Mouse (Mus musculus) lung, postnatal 0 days (tissue): Measurements from ENCODE around the gene Cdc42ep1. TPM values are rescaled to one million over a fixed set of nuclear protein-coding genes. Genes with fewer than 3 reads are reported as not detected.

Source experiments
- ATAC-seq: fragments of 200-750 bp; cut with Nextera tagmentation; 2 replicates; pipeline ENCODE4 v1.8.0; 2017; ENCODE audit warnings: moderate library complexity
- DNase-seq: peaks from one replicate; pipeline ENCODE4 v3.0.0-alpha.2; 2016; ENCODE audit warnings: low spot score
- H3K27ac ChIP-seq: fragments of 300-500 bp; sonication (generic); 2 replicates; pipeline ENCODE4 v1.5.1; 2014; ENCODE audit warnings: antibody characterized with exemption, mild to moderate bottlenecking, low read length, mixed read lengths
- H3K27me3 ChIP-seq: fragments of 300-500 bp; sonication (generic); replicated peaks from 2 replicates; pipeline ENCODE4 v1.6.1; 2014; ENCODE audit warnings: low read length, mixed read lengths; ENCODE audit not compliant: insufficient read depth
- H3K36me3 ChIP-seq: fragments of 300-500 bp; sonication (generic); 2 replicates; pipeline ENCODE4 v1.6.1; 2014; ENCODE audit warnings: low read length, mixed read lengths; ENCODE audit not compliant: insufficient read depth
- H3K4me1 ChIP-seq: fragments of 300-500 bp; sonication (generic); 2 replicates; pipeline ENCODE4 v1.6.1; 2014; ENCODE audit warnings: antibody characterized with exemption, low read depth, low read length, mixed read lengths; ENCODE audit not compliant: insufficient read depth
- H3K4me2 ChIP-seq: fragments of 300-500 bp; sonication (generic); replicated peaks from 2 replicates; pipeline ENCODE4 v1.6.1; 2014; ENCODE audit warnings: low read depth, mild to moderate bottlenecking, low read length, moderate library complexity, mixed read lengths
- H3K4me3 ChIP-seq: fragments of 300-500 bp; sonication (generic); 2 replicates; pipeline ENCODE4 v1.5.1; 2014; ENCODE audit warnings: low read depth, low read length
- H3K9ac ChIP-seq: fragments of 300-500 bp; sonication (generic); replicated peaks from 2 replicates; pipeline ENCODE4 v1.6.1; 2014; ENCODE audit warnings: low read depth, mild to moderate bottlenecking
- H3K9me3 ChIP-seq: fragments of 300-500 bp; sonication (generic); 2 replicates; pipeline ENCODE4 v1.6.1; 2016; ENCODE audit warnings: low read length, mixed read lengths
- CTCF ChIP-seq: IDR thresholded peaks from 2 replicates; pipeline ENCODE4 v1.5.1; 2016; ENCODE audit warnings: antibody characterized with exemption, mild to moderate bottlenecking
- EP300 ChIP-seq: IDR thresholded peaks from 2 replicates; pipeline ENCODE4 v1.6.1; 2016; ENCODE audit warnings: antibody characterized with exemption, mild to moderate bottlenecking, control low read depth
- WGBS: fragments of 180-500 bp; shearing (Covaris S2); extraction: QIAGEN DNeasy Blood & Tissue Kit; methylation state at CpG from one replicate; pipeline ENCODE4 v1.1.7; 2014; 5-methylcytosine and 5-hydroxymethylcytosine counted together
- polyA plus RNA-seq: library from polyadenylated mRNA; unstranded; fragments of >200 nt; fragmentation: Nextera tagmentation; extraction: Ambion mirVana; gene quantifications from 2 replicates; pipeline ENCODE4 v1.2.1, GENCODE M21; 2015

Cdc42ep1 gene
- polyA plus RNA-seq = 107 and 109 TPM in 2 replicates

DNA sequence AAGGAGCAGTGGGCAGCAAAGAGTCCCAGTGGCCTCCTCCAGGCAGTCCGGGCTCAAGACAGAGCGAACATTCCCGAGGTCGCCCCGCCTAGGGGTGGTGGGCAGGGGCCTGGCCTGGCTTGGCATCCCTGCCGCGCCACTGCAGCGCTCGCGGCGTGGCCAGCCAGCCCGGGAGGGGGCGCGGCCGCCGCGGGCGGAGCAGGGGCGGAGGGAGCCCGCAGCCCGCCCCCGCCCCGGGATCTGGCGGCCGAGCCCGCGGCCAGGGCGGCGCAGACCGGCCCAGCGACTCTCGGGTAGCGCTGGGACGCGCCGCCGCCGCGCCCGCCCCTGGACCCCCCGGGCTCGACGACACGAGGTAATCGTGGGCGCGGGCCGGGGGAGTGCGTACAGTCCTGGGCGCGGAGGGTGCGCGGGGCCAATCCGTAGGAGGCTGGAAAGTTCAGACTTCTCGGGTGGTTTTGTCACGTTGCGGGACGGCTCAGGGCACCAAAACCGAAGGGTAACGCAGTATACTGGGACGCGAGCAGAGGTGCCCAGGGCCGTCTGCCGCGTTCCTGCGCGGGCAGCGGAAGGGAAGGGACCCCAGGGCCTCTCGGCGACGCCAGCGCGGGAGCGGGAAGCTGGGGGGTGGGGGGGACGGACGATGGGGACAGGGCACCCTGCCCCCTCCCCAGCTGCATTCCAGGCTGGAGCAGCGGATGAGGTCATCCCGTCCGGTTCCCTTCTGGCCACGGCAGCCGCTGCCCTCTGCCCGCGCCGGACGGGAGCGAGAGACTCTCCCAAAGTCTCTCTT lies at the start of gene Cdc42ep1:
Gene Cdc42ep1, plus strand, starts transcription at position 254 of the 793 bp plus-strand sequence.
- ATAC-seq = peak; percentile 86
- Histone ChIP-seq H3K9me3 (no peaks in the 10 kb centered on the region), H3K4me1 (peaks cover 37% of the 10 kb centered on the region), H3K27ac (peak within 1 kb of the TSS; percentile 97), H3K4me3 (peak within 1 kb of the TSS; percentile 76), H3K27me3 (no peaks in the 10 kb centered on the region), H3K36me3 (peaks cover 9% of the 10 kb centered on the region; the same call in 1 of the 2 replicates), H3K4me2 (peak within 1 kb of the TSS; percentile 78), H3K9ac (peak within 1 kb of the TSS; percentile 93)
- peak; percentile 22; the same call in 1 of the 2 replicates for TF ChIP-seq EP300
- peak; percentile 50 for TF ChIP-seq CTCF
- under 1% methylated on average over 65 of the region's 86 CpGs for WGBS
- DNase-seq = peak; percentile 93

GRCm38 (mm10) chr15:78796196-78797059 lies 46.0 kb upstream of the Cdc42ep1 start:
- Histone ChIP-seq H3K4me2 (no peak overlapping the region), H3K27me3 (no peaks in the 10 kb centered on the region), H3K9me3 (no peaks in the 10 kb centered on the region), H3K4me1 (peaks cover 17% of the 10 kb centered on the region; the same call in 1 of the 2 replicates), H3K9ac (no peak overlapping the region), H3K4me3 (no peak overlapping the region), H3K36me3 (peaks cover 4% of the 10 kb centered on the region; the same call in 1 of the 2 replicates), H3K27ac (0 out of 2 replicates have a peak overlapping the region, but pooled peaks have one; percentile 20)
- ATAC-seq (peak; percentile 38), DNase-seq (peak; percentile 44)
- TF ChIP-seq CTCF = no peak
- TF ChIP-seq EP300 = no peak
- WGBS = 30% methylated on average over 25 of the region's 25 CpGs

- peaks cover 4% of the 10 kb centered on the region; the same call in 1 of the 2 replicates for H3K36me3 ChIP-seq
- WGBS = 82% methylated on average over 8 of the region's 8 CpGs
- no peaks in the 10 kb centered on the region for H3K27me3 ChIP-seq
- no peak overlapping the region for H3K27ac ChIP-seq
- no peak overlapping the region for H3K4me3 ChIP-seq
- ATAC-seq = no peak
- TF ChIP-seq CTCF = no peak
- TF ChIP-seq EP300 = no peak
- H3K9me3 ChIP-seq = no peaks in the 10 kb centered on the region
- no peak overlapping the region for H3K4me2 ChIP-seq
- H3K9ac ChIP-seq = no peak overlapping the region
- no peak for DNase-seq
- peaks cover 19% of the 10 kb centered on the region; the same call in 1 of the 2 replicates for H3K4me1 ChIP-seq
Measured at GRCm38 (mm10) chr15:78797060-78797329, 45.4 kb upstream of the Cdc42ep1 start.

DNA sequence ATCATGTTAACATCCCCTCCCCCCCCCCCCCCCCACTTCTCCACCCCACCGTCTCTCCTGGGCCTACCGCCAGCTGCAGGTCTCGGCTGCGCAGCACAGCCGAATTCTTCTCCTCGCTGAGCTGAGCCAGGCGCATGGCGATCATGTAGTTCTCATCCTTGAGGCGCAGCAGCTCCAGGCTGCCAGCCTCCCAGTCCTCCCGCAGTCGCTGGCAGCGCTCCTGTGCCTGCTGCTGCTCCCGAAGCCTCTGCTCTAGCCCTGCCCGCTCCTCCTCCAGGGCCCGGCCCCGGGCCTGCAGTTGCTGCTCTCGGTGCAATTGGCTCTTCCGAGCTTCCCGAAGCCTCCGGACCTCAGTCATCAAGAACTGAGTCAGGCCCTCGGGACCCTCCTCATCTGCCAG lies 43.4 kb upstream of the Cdc42ep1 start:
- Histone ChIP-seq H3K27me3 (no peaks in the 10 kb centered on the region), H3K4me3 (no peak overlapping the region), H3K27ac (no peak overlapping the region), H3K36me3 (0 out of 2 replicates have a peak, but pooled peaks cover 4% of the 10 kb centered on the region), H3K4me2 (no peak overlapping the region), H3K4me1 (peaks cover 22% of the 10 kb centered on the region), H3K9me3 (no peaks in the 10 kb centered on the region), H3K9ac (no peak overlapping the region)
- WGBS = 57% methylated on average over 21 of the region's 21 CpGs
- TF ChIP-seq CTCF (no peak), EP300 (no peak)
- ATAC-seq (no peak), DNase-seq (no peak)

DNA sequence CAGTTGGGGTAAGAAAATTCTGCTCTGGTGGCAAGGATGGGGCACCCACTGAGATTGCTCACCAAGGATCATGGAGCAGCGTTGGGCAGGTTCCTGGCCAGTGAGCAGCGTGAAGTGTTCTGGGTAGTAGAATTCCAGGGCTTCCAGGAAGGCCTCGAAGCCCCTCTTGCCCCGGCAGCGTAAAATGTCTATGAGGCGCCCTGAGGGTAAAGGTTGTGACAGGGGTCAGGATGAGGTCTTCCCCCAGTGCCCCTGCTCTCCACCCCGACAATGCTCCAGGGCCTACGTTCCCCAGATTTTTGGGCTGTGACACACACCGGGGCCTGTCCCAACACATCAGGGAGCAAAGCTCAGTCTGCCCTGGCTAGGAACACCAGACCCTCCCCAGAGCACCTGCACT lies 40.9 kb upstream of the Cdc42ep1 start:
- Histone ChIP-seq H3K9me3 (no peaks in the 10 kb centered on the region), H3K27ac (peak overlapping the region; percentile 90; the same call in 1 of the 2 replicates), H3K9ac (peak overlapping the region; percentile 70), H3K4me3 (peak overlapping the region; percentile 73), H3K36me3 (0 out of 2 replicates have a peak, but pooled peaks cover 4% of the 10 kb centered on the region), H3K4me1 (peaks cover 13% of the 10 kb centered on the region), H3K27me3 (no peaks in the 10 kb centered on the region), H3K4me2 (peak overlapping the region; percentile 92)
- DNase-seq (no peak), ATAC-seq (no peak)
- TF ChIP-seq CTCF (no peak), EP300 (no peak)
- WGBS = 54% methylated on average over 9 of the region's 9 CpGs
